Mouse (Mus musculus): ENCODE results near the gene Akt3.

Akt3 gene

GRCm38 (mm10) chr1:177258034-177258342 is at the start of gene Akt3:
TSS of gene Akt3 (minus strand) at chr1:177258203.
- no peak for DNase-seq

GRCm38 (mm10) chr1:177307549-177307948 is 49.5 kb upstream of the Akt3 start:
- DNase-seq: no peak

- no peak for DNase-seq
Measured at GRCm38 (mm10) chr1:177298231-177298630, 40.2 kb upstream of the Akt3 start.

GRCm38 (mm10) chr1:177286764-177287163 is 28.8 kb upstream of the Akt3 start:
- DNase-seq: no peak

- no peak for DNase-seq
Measured at GRCm38 (mm10) chr1:177281925-177282324, 23.9 kb upstream of the Akt3 start.

- no peak for DNase-seq
Measured at GRCm38 (mm10) chr1:177277361-177277760, 19.4 kb upstream of the Akt3 start.

GRCm38 (mm10) chr1:177267645-177268044 is 9.6 kb upstream of the Akt3 start:
- no peak for DNase-seq

GRCm38 (mm10) chr1:177262926-177263325 is 4.9 kb upstream of the Akt3 start:
- no peak for DNase-seq

GRCm38 (mm10) chr1:177260796-177261195 is 2.8 kb upstream of the Akt3 start:
- DNase-seq: no peak

- no peak for DNase-seq
Measured at GRCm38 (mm10) chr1:177259038-177259600, 1.1 kb upstream of the Akt3 start.

GRCm38 (mm10) chr1:177258343-177259037 is 487 bp upstream of the Akt3 start:
- peak; percentile 78 for DNase-seq

- peak; percentile 77 for DNase-seq
Measured at GRCm38 (mm10) chr1:177257178-177258033, 597 bp downstream of the Akt3 start.

- DNase-seq: no peak
Measured at GRCm38 (mm10) chr1:177248638-177249037, 9.4 kb downstream of the Akt3 start.

GRCm38 (mm10) chr1:177238368-177238767 is 19.6 kb downstream of the Akt3 start:
- DNase-seq: no peak

GRCm38 (mm10) chr1:177236695-177237094 is 21.3 kb downstream of the Akt3 start:
- DNase-seq: no peak

GRCm38 (mm10) chr1:177236249-177236648 is 21.8 kb downstream of the Akt3 start:
- no peak for DNase-seq

GRCm38 (mm10) chr1:177234462-177234861 is 23.5 kb downstream of the Akt3 start:
- DNase-seq: no peak

- DNase-seq: no peak
Measured at GRCm38 (mm10) chr1:177231122-177231521, 26.9 kb downstream of the Akt3 start.

GRCm38 (mm10) chr1:177198978-177199377 is 59.0 kb downstream of the Akt3 start:
- no peak for DNase-seq

- DNase-seq: no peak
Measured at GRCm38 (mm10) chr1:177195224-177195623, 62.8 kb downstream of the Akt3 start.

- DNase-seq: no peak
Measured at GRCm38 (mm10) chr1:177194324-177194723, 63.7 kb downstream of the Akt3 start.

GRCm38 (mm10) chr1:177191623-177192022 is 66.4 kb downstream of the Akt3 start:
- DNase-seq: no peak

GRCm38 (mm10) chr1:177190358-177190757 is 67.6 kb downstream of the Akt3 start:
- no peak for DNase-seq

GRCm38 (mm10) chr1:177188708-177189107 is 69.3 kb downstream of the Akt3 start:
- no peak for DNase-seq
